8 mouse cellular contexts compared by ENCODE assay signal in genomic region chr1:74332241-74332763, GRCm38 (mm10). TPM values are rescaled to one million over a fixed set of nuclear protein-coding genes. Genes with fewer than 3 reads are reported as not detected.
A peak's percentile ranks its signal among the peaks of the same experiment; 100 is the strongest.
DNase-seq lines count a peak whose midpoint lies in the region; ATAC-seq lines count a peak whose summit lies in the region.

No protein-coding gene starts in this region.

- peak; percentile 93 for ATAC-seq in inflammation-experienced regulatory T-cells, adult 6 months
- peak; percentile 81 for ATAC-seq in megakaryocyte-erythroid progenitor cell, adult 5-6 weeks (replicated peaks; ENCODE audit: low FRiP score, low TSS enrichment, poor library complexity, severe bottlenecking)

- intact Hi-C loops in gastrocnemius, postnatal 14 days (cut with DNase I; ENCODE audit: low total_unique reads), result no loop called here
- intact Hi-C loops in left cerebral cortex, postnatal 10 days (cut with DNase I), result no loop called here

- DNase-seq in adrenal gland, adult (ENCODE audit: inconsistent age in 2 of 2, low spot score in 1 of 2), result peak; percentile 98 to 99
- DNase-seq in embryo, embryonic 10.5 days (ENCODE audit: low spot score), result peak; percentile 98
- peak; percentile 91 for DNase-seq in gastrocnemius, postnatal 14 days
- peak; percentile 94 to 95 for DNase-seq in left cerebral cortex, postnatal 10 days (ENCODE audit: extremely low spot score in 1 of 2, low spot score in 2 of 2)
- DNase-seq in right cerebral cortex, postnatal 25 days, result peak; percentile 95
- peak; percentile 93 to 94 for DNase-seq in urinary bladder, postnatal 4 days (ENCODE audit: low spot score in 2 of 2)

RNA-seq across cellular contexts. Expression of gene Tmbim1, which starts 26.9 kb away (rescaled TPM):
- 10 to 100 TPM; 32.4 to 39.8 TPM for total RNA-seq in gastrocnemius, postnatal 14 days (2021)
- polyA plus RNA-seq in inflammation-experienced regulatory T-cells, adult 6 months (2017; shearing (Covaris generic)), result 10 to 100 TPM; 15.7 to 27.4 (median 17.9) TPM
- 10 to 100 TPM; 10.4 to 11.2 TPM for total RNA-seq in left cerebral cortex, postnatal 10 days (2021)
- total RNA-seq in megakaryocyte-erythroid progenitor cell, adult 5-6 weeks (2014; fragmentation: Nextera tagmentation), result 10.1 and 16.8 TPM in 2 replicates
- total RNA-seq in megakaryocyte-erythroid progenitor cell, adult 5-6 weeks (2017), result 13.6 and 13.9 TPM in 2 replicates

RNA-seq across cellular contexts. Expression of gene Catip, which starts 29.6 kb away (rescaled TPM):
- total RNA-seq in gastrocnemius, postnatal 14 days (2021), result under 1 TPM; 0.10 to 0.20 TPM
- polyA plus RNA-seq in inflammation-experienced regulatory T-cells, adult 6 months (2017; shearing (Covaris generic)), result not detected
- under 1 TPM; 0.41 to 0.45 TPM for total RNA-seq in left cerebral cortex, postnatal 10 days (2021)
- not detected in 2 replicates for total RNA-seq in megakaryocyte-erythroid progenitor cell, adult 5-6 weeks (2014; fragmentation: Nextera tagmentation)
- total RNA-seq in megakaryocyte-erythroid progenitor cell, adult 5-6 weeks (2017), result not detected in 2 replicates

RNA-seq across cellular contexts. Expression of gene Slc11a1, which starts 42.7 kb away (rescaled TPM):
- total RNA-seq in gastrocnemius, postnatal 14 days (2021), result 1 to 10 TPM; 2.5 to 4.5 TPM
- 1 to 10 TPM in 2 of 3 experiments, under 1 TPM in 1; 0.97 to 1.7 (median 1.3) TPM for polyA plus RNA-seq in inflammation-experienced regulatory T-cells, adult 6 months (2017; shearing (Covaris generic))
- total RNA-seq in left cerebral cortex, postnatal 10 days (2021), result 1 to 10 TPM; 1.9 to 2.7 TPM
- total RNA-seq in megakaryocyte-erythroid progenitor cell, adult 5-6 weeks (2014; fragmentation: Nextera tagmentation), result not detected in 2 replicates
- 0.42 TPM in 1 of 2 replicates, not detected in the other for total RNA-seq in megakaryocyte-erythroid progenitor cell, adult 5-6 weeks (2017)

RNA-seq across cellular contexts. Expression of gene Pnkd, which starts 47.6 kb away (rescaled TPM):
- 10 to 100 TPM; 59.8 to 72.1 TPM for total RNA-seq in gastrocnemius, postnatal 14 days (2021)
- 100 to 1,000 TPM in 1 of 3 experiments, 10 to 100 TPM in 2; 90.4 to 101 (median 95.6) TPM for polyA plus RNA-seq in inflammation-experienced regulatory T-cells, adult 6 months (2017; shearing (Covaris generic))
- total RNA-seq in left cerebral cortex, postnatal 10 days (2021), result 100 to 1,000 TPM; 109 to 124 TPM
- 22.4 and 50.1 TPM in 2 replicates for total RNA-seq in megakaryocyte-erythroid progenitor cell, adult 5-6 weeks (2014; fragmentation: Nextera tagmentation)
- total RNA-seq in megakaryocyte-erythroid progenitor cell, adult 5-6 weeks (2017), result 14.1 and 22.8 TPM in 2 replicates

RNA-seq across cellular contexts. Expression of gene Aamp, which starts 47.8 kb away (rescaled TPM):
- total RNA-seq in gastrocnemius, postnatal 14 days (2021), result 10 to 100 TPM; 76.7 to 77.5 TPM
- polyA plus RNA-seq in inflammation-experienced regulatory T-cells, adult 6 months (2017; shearing (Covaris generic)), result 100 to 1,000 TPM; 150 to 222 (median 210) TPM
- total RNA-seq in left cerebral cortex, postnatal 10 days (2021), result 100 to 1,000 TPM; 131 to 139 TPM
- 78.9 and 90.5 TPM in 2 replicates for total RNA-seq in megakaryocyte-erythroid progenitor cell, adult 5-6 weeks (2014; fragmentation: Nextera tagmentation)
- total RNA-seq in megakaryocyte-erythroid progenitor cell, adult 5-6 weeks (2017), result 84.4 and 95.3 TPM in 2 replicates

Comparison
In these comparisons a context has a peak if more than half of its experiments do, and no peak if none do; other contexts are left out.
1. Peak in every context shown above with its lines: DNase-seq and ATAC-seq.